Mouse (Mus musculus) embryonic fibroblast, embryonic 13.5 days (primary cell): ENCODE measurements at regions not wholly inside any gene's neighbourhood (a gene's known extent, or its start where the extent isn't known, plus 50 kb on each side); places are given as distances from the start of the nearest gene placed in this dataset.

Experiments used
- CTCF ChIP-seq: IDR thresholded peaks from 2 replicates; pipeline ENCODE4 v1.5.1; 2011; ENCODE audit warnings: mild to moderate bottlenecking, control low read depth, low read length, moderate library complexity, borderline replicate concordance; ENCODE audit not compliant: insufficient read depth
- POLR2A ChIP-seq: IDR thresholded peaks from 2 replicates; pipeline ENCODE4 v1.6.1; 2011; ENCODE audit warnings: low read depth, mild to moderate bottlenecking, control low read depth, low read length, moderate library complexity

DNA sequence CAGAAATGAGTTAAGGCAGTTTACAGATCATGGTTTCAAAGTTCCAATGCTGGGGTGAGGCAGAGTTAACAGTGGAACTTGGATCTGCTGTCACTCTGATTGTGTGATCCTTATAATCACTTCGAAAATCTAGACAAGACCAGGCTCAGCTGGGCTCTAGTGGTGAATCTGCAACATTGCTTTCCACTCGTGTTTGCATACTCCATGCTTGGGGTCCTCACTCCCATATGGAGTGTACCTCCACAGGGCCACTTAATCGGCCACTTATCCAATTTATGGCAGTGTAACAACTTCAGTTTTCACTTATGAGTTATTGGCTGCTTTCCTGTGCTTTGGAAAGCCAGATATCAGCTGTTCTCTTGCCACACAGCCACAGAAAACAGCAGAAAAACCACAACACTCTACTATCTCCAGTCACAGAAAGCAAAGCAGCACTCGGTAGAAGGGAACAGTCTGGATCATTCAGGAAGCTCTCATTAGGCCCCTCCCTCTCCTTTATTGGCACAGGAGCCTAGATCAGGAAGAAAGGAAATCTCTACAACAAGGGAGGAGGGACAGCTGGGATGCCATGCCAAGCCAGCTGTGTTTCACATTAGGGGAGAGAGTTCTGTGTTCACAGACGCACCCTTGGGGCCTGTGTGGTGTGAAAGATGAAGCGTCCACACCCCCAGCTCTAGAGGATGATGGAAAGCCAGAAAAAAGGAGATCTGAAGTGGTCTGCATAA, 252.5 kb downstream of the Slc4a3 start:
- TF ChIP-seq CTCF = no peak
- no peak for TF ChIP-seq POLR2A
